Mouse (Mus musculus) T-helper 17 cell (primary cell): ENCODE measurements around the gene Klf7.

Source experiments
- in situ Hi-C, 2 experiments: fragments of 300-600 bp; cut with MboI, MseI; formaldehyde crosslinking; loops; 1 replicate in 1 of 2; 2 replicates in 1 of 2; pipeline ENCODE4 v1.15.1; 2025; ENCODE audit warnings: high pct_unique_total_duplicates in 2 of 2

Gene Klf7

GRCm38 (mm10) chr1:64106127-64106526, 16.0 kb downstream of the Klf7 start:
- in situ Hi-C loops: no loop called here

GRCm38 (mm10) chr1:64105181-64105646, 16.9 kb downstream of the Klf7 start:
- in situ Hi-C loops: no loop called here

GRCm38 (mm10) chr1:64104665-64105064, 17.4 kb downstream of the Klf7 start:
- in situ Hi-C loops: no loop called here

GRCm38 (mm10) chr1:64101331-64101730, 20.8 kb downstream of the Klf7 start:
- in situ Hi-C loops: no loop called here

GRCm38 (mm10) chr1:64098800-64099199, 23.3 kb downstream of the Klf7 start:
- in situ Hi-C loops: no loop called here

GRCm38 (mm10) chr1:64097640-64098287, 24.3 kb downstream of the Klf7 start:
- in situ Hi-C loops: no loop called here

- in situ Hi-C loops: no loop called here
Observed at GRCm38 (mm10) chr1:64093018-64093417, 29.1 kb downstream of the Klf7 start.

- in situ Hi-C loops: no loop called here
Observed at GRCm38 (mm10) chr1:64091591-64091990, 30.5 kb downstream of the Klf7 start.

- in situ Hi-C loops: no loop called here
Observed at GRCm38 (mm10) chr1:64090566-64090965, 31.5 kb downstream of the Klf7 start.

GRCm38 (mm10) chr1:64089691-64090090, 32.4 kb downstream of the Klf7 start:
- in situ Hi-C loops: no loop called here

- in situ Hi-C loops: no loop called here
Observed at GRCm38 (mm10) chr1:64088604-64089320, 33.3 kb downstream of the Klf7 start.

GRCm38 (mm10) chr1:64087657-64088603, 34.2 kb downstream of the Klf7 start:
- in situ Hi-C loops: no loop called here

- in situ Hi-C loops: no loop called here
Observed at GRCm38 (mm10) chr1:64085875-64086274, 36.2 kb downstream of the Klf7 start.

GRCm38 (mm10) chr1:64085361-64085760, 36.7 kb downstream of the Klf7 start:
- in situ Hi-C loops: no loop called here

GRCm38 (mm10) chr1:64084706-64085105, 37.4 kb downstream of the Klf7 start:
- in situ Hi-C loops: no loop called here

- in situ Hi-C loops: no loop called here
Observed at GRCm38 (mm10) chr1:64081791-64082190, 40.3 kb downstream of the Klf7 start.

GRCm38 (mm10) chr1:64081217-64081616, 40.9 kb downstream of the Klf7 start:
- in situ Hi-C loops: no loop called here

GRCm38 (mm10) chr1:64080263-64080662, 41.8 kb downstream of the Klf7 start:
- in situ Hi-C loops: no loop called here

- in situ Hi-C loops: no loop called here
Observed at GRCm38 (mm10) chr1:64078747-64079211, 43.3 kb downstream of the Klf7 start.

- in situ Hi-C loops: no loop called here
Observed at GRCm38 (mm10) chr1:64078011-64078746, 43.9 kb downstream of the Klf7 start.

GRCm38 (mm10) chr1:64074051-64074450, 48.0 kb downstream of the Klf7 start:
- in situ Hi-C loops: no loop called here
